Mouse (Mus musculus) CH12.LX (cell line): ENCODE measurements at regions not wholly inside any gene's neighbourhood (a gene's known extent, or its start where the extent isn't known, plus 50 kb on each side); places are given as distances from the start of the nearest gene placed in this dataset.

Experiments
- DNase-seq: peaks from one replicate; pipeline ENCODE4 v3.0.0-alpha.2; 2013; ENCODE audit errors: extremely low read depth
- H3K27ac ChIP-seq: 2 replicates; pipeline ENCODE4 v1.5.1; 2012; ENCODE audit warnings: low read depth, mild to moderate bottlenecking, control low read depth, moderate library complexity; ENCODE audit not compliant: insufficient read depth
- H3K27me3 ChIP-seq: replicated peaks from 2 replicates; pipeline ENCODE3; 2012; ENCODE audit warnings: inconsistent platforms
- H3K36me3 ChIP-seq, 2 experiments: replicated peaks in 1 of 2; 2 replicates each; pipeline versions ENCODE3 to v1.6.1; 2012; ENCODE audit warnings: inconsistent platforms in 1 of 2, low read length in 1 of 2, mild to moderate bottlenecking in 1 of 2, mixed read lengths in 1 of 2, moderate library complexity in 1 of 2; ENCODE audit not compliant: control insufficient read depth in 1 of 2, insufficient read depth in 1 of 2
- H3K4me1 ChIP-seq, 2 experiments: 2 replicates each; pipeline ENCODE4 v1.6.1; 2012; ENCODE audit warnings: inconsistent platforms in 1 of 2, moderate library complexity in 1 of 2; ENCODE audit not compliant: insufficient read depth in 2 of 2, control insufficient read depth in 1 of 2
- H3K4me2 ChIP-seq: 2 replicates; pipeline ENCODE4 v1.6.1; 2012; ENCODE audit warnings: low read depth, mild to moderate bottlenecking, control low read depth; ENCODE audit not compliant: poor library complexity, insufficient read depth, severe bottlenecking
- H3K4me3 ChIP-seq, 3 experiments: fragments of 150-350 bp in 1 of 3; sonication (generic) in 1 of 3; replicated peaks in 1 of 3; 2 replicates each; pipeline versions ENCODE3 to v1.5.1; 2011 to 2012; ENCODE audit warnings: low read depth in 2 of 3, low read length in 2 of 3, mild to moderate bottlenecking in 2 of 3, moderate library complexity in 2 of 3, control low read depth in 1 of 3, improper control_type of control experiment in 1 of 3, inconsistent platforms in 1 of 3, mixed read lengths in 1 of 3; ENCODE audit not compliant: poor library complexity in 1 of 3
- H3K79me2 ChIP-seq: replicated peaks from 2 replicates; pipeline ENCODE4 v1.6.1; 2012; ENCODE audit warnings: mild to moderate bottlenecking, moderate library complexity; ENCODE audit not compliant: control insufficient read depth, poor library complexity, insufficient read depth, severe bottlenecking; ENCODE audit errors: extremely low read depth
- H3K9ac ChIP-seq: 2 replicates; pipeline ENCODE4 v1.6.1; 2012; ENCODE audit warnings: low read depth, mild to moderate bottlenecking, control low read depth, moderate library complexity; ENCODE audit not compliant: insufficient read depth
- H3K9me3 ChIP-seq: replicated peaks from 2 replicates; pipeline ENCODE3; 2012; ENCODE audit warnings: low read length, inconsistent platforms, mixed read lengths
- BHLHE40 ChIP-seq: IDR thresholded peaks from 2 replicates; pipeline ENCODE4 v1.6.1; 2011; ENCODE audit warnings: mild to moderate bottlenecking, low read depth, low read length, improper control_type of control experiment
- CHD1 ChIP-seq: IDR thresholded peaks from 2 replicates; pipeline ENCODE4 v1.6.1; 2012; ENCODE audit warnings: low read depth, low read length, improper control_type of control experiment, inconsistent platforms
- CHD2 ChIP-seq: IDR thresholded peaks from 2 replicates; pipeline ENCODE4 v1.6.1; 2011; ENCODE audit warnings: low read length, improper control_type of control experiment
- CTCF ChIP-seq, 2 experiments: IDR thresholded peaks in 1 of 2; conservative IDR thresholded peaks in 1 of 2; 2 replicates each; pipeline ENCODE4 v1.5.1; 2011 to 2012; ENCODE audit warnings: low read depth in 2 of 2, low read length in 2 of 2, improper control_type of control experiment in 1 of 2, inconsistent platforms in 1 of 2, mild to moderate bottlenecking in 1 of 2, moderate library complexity in 1 of 2
- E2F4 ChIP-seq: IDR thresholded peaks from 2 replicates; pipeline ENCODE4 v1.6.1; 2011; ENCODE audit warnings: low read depth, low read length, improper control_type of control experiment; ENCODE audit not compliant: insufficient replicate concordance
- ELF1 ChIP-seq: IDR thresholded peaks from 2 replicates; pipeline ENCODE4 v1.6.1; 2014; ENCODE audit warnings: low read depth, mild to moderate bottlenecking, inconsistent platforms, low read length, improper control_type of control experiment
- ETS1 ChIP-seq: conservative IDR thresholded peaks from 2 replicates; pipeline ENCODE4 v1.6.1; 2012; ENCODE audit warnings: low read depth, mild to moderate bottlenecking, inconsistent platforms, low read length, improper control_type of control experiment, moderate library complexity
- IRF4 ChIP-seq: IDR thresholded peaks from 2 replicates; pipeline ENCODE4 v1.6.1; 2014; ENCODE audit warnings: low read depth, mild to moderate bottlenecking, inconsistent platforms, low read length, improper control_type of control experiment
- JUN ChIP-seq: IDR thresholded peaks from 2 replicates; pipeline ENCODE4 v1.6.1; 2011; ENCODE audit warnings: low read depth, mild to moderate bottlenecking, low read length, improper control_type of control experiment, moderate library complexity; ENCODE audit not compliant: insufficient read depth
- JUND ChIP-seq: conservative IDR thresholded peaks from 2 replicates; pipeline ENCODE4 v1.6.1; 2011; ENCODE audit warnings: low read depth, low read length, improper control_type of control experiment
- KAT2A ChIP-seq: IDR thresholded peaks from 2 replicates; pipeline ENCODE4 v1.6.1; 2012; ENCODE audit warnings: low read length, improper control_type of control experiment, inconsistent platforms; ENCODE audit not compliant: insufficient replicate concordance
- MAFK ChIP-seq: IDR thresholded peaks from 2 replicates; pipeline ENCODE4 v1.6.1; 2011; ENCODE audit warnings: low read length, improper control_type of control experiment; ENCODE audit not compliant: insufficient replicate concordance
- MAX ChIP-seq: IDR thresholded peaks from 2 replicates; pipeline ENCODE4 v1.6.1; 2011; ENCODE audit warnings: low read length, improper control_type of control experiment
- MEF2A ChIP-seq: IDR thresholded peaks from 2 replicates; pipeline ENCODE4 v1.6.1; 2014; ENCODE audit warnings: low read depth, mild to moderate bottlenecking, inconsistent platforms, low read length, improper control_type of control experiment, borderline replicate concordance
- MXI1 ChIP-seq: IDR thresholded peaks from 2 replicates; pipeline ENCODE4 v1.6.1; 2011; ENCODE audit warnings: mild to moderate bottlenecking, low read depth, low read length, improper control_type of control experiment
- MYC ChIP-seq: IDR thresholded peaks from 2 replicates; pipeline ENCODE4 v1.6.1; 2011; ENCODE audit warnings: low read depth, mild to moderate bottlenecking, improper control_type of control experiment, low read length
- NRF1 ChIP-seq: IDR thresholded peaks from 2 replicates; pipeline ENCODE4 v1.6.1; 2014; ENCODE audit warnings: low read depth, mild to moderate bottlenecking, inconsistent platforms, low read length, improper control_type of control experiment, moderate library complexity
- PAX5 ChIP-seq: IDR thresholded peaks from 2 replicates; pipeline ENCODE4 v1.6.1; 2012; ENCODE audit warnings: low read length, inconsistent platforms, mixed read lengths
- POLR2AphosphoS2 ChIP-seq: IDR thresholded peaks from 2 replicates; pipeline ENCODE4 v1.6.1; 2011; ENCODE audit warnings: low read depth, low read length, improper control_type of control experiment
- RAD21 ChIP-seq: IDR thresholded peaks from 2 replicates; pipeline ENCODE4 v1.6.1; 2011; ENCODE audit warnings: low read depth, mild to moderate bottlenecking, low read length, improper control_type of control experiment, moderate library complexity
- RCOR1 ChIP-seq: conservative IDR thresholded peaks from 2 replicates; pipeline ENCODE4 v1.6.1; 2012; ENCODE audit warnings: low read depth, mild to moderate bottlenecking, inconsistent platforms, low read length, improper control_type of control experiment
- SIN3A ChIP-seq: IDR thresholded peaks from 2 replicates; pipeline ENCODE4 v1.6.1; 2012; ENCODE audit warnings: low read length, improper control_type of control experiment, inconsistent platforms
- TCF12 ChIP-seq: IDR thresholded peaks from 2 replicates; pipeline ENCODE4 v1.6.1; 2014; ENCODE audit warnings: low read depth, mild to moderate bottlenecking, inconsistent platforms, low read length, improper control_type of control experiment
- USF2 ChIP-seq: conservative IDR thresholded peaks from 2 replicates; pipeline ENCODE4 v1.6.1; 2011; ENCODE audit warnings: low read depth, low read length, improper control_type of control experiment
- ZC3H11A ChIP-seq: IDR thresholded peaks from 2 replicates; pipeline ENCODE4 v1.6.1; 2012; ENCODE audit warnings: low read depth, mild to moderate bottlenecking, inconsistent platforms, low read length, improper control_type of control experiment
- ZNF384 ChIP-seq: IDR thresholded peaks from 2 replicates; pipeline ENCODE4 v1.6.1; 2012; ENCODE audit warnings: low read depth, low read length, improper control_type of control experiment, inconsistent platforms
- dilution Hi-C: fragments of 300-500 bp; cut with MboI; formaldehyde crosslinking; loops from 2 replicates; pipeline ENCODE4 v1.14.3; 2020; ENCODE audit warnings: low sequenced_read_pairs; ENCODE audit not compliant: extremely low pct_unique_long_range_greater_than_20kb, extremely low pct_ligation_motif_present
- in situ Hi-C: fragments of 300-500 bp; cut with MboI; formaldehyde crosslinking; loops from 3 replicates; pipeline ENCODE4 v1.14.3; 2019; ENCODE audit warnings: low sequenced_read_pairs, low pct_ligation_motif_present, low pct_unique_long_range_greater_than_20kb, mixed read lengths

- TF ChIP-seq PAX5: no peak
- no peak for TF ChIP-seq KAT2A
These were observed 88.6 kb upstream of the Ado start (continued) for GRCm38 (mm10) chr10:67637339-67637738.

- no peak for DNase-seq
- H3K79me2 ChIP-seq: no peaks in the 10 kb centered on the region
- H3K4me3 ChIP-seq: no peak overlapping the region
These were observed 87.8 kb upstream of the Ado start for GRCm38 (mm10) chr10:67636569-67636968.

DNA sequence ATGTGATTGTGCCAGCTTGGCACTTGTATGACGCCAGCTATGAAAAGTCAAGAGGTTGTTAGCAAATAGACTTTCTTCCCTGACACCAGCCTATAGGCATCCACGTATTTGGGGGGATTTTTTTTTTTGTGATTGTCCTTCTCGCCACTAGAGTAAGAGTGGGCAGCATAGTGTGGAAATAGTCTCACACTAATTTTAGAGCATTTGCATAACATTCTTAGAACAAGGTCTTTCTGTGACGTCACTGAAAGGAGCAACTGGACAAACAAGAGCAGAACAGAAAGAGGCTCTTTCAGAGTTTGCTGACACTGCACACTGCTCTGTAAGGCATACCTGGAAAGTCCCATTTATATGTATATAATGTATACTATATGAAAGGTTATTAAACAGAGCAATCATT lies 86.0 kb upstream of the Ado start:
- peaks cover 4 to 30% of the 10 kb centered on the region in 2 experiments for H3K4me1 ChIP-seq
- H3K9me3 ChIP-seq: peaks cover 8% of the 10 kb centered on the region
- H3K79me2 ChIP-seq: no peaks in the 10 kb centered on the region
- no peak for DNase-seq
- TF ChIP-seq BHLHE40 (no peak), E2F4 (no peak), CTCF (conservative IDR thresholded peaks at IDR 0.05 in 1 of 2, IDR thresholded peaks at IDR 0.05 in 1 of 2; ENCODE audit: low read depth in 2 of 2, low read length in 2 of 2) (no peak), MXI1 (no peak), POLR2AphosphoS2 (no peak), CHD2 (no peak), USF2 (no peak), RCOR1 (no peak), ETS1 (peak; percentile 49), MAX (no peak), ZNF384 (peak; percentile 42; the same call in 1 of the 2 replicates), JUN (no peak), PAX5 (no peak), MEF2A (peak; percentile 58; the same call in 1 of the 2 replicates), CHD1 (no peak), TCF12 (no peak), MAFK (peak; percentile 85), ZC3H11A (no peak), IRF4 (0 out of 2 replicates have a peak, but pooled peaks have one; percentile 5), ELF1 (no peak)
- H3K4me2 ChIP-seq: no peak overlapping the region
- H3K36me3 ChIP-seq: no peaks in the 10 kb centered on the region
- H3K27me3 ChIP-seq: no peaks in the 10 kb centered on the region
- no peak overlapping the region for H3K9ac ChIP-seq
- H3K4me3 ChIP-seq: no peak overlapping the region
- H3K27ac ChIP-seq: no peak overlapping the region
- in situ Hi-C loops: no loop called here
- dilution Hi-C loops: no loop called here

More at GRCm38 (mm10) chr10:67636569-67636968, 87.8 kb upstream of the Ado start:
- in situ Hi-C loops (no loop called here), dilution Hi-C loops (no loop called here)
- Histone ChIP-seq H3K36me3 (no peaks in the 10 kb centered on the region), H3K27ac (no peak overlapping the region), H3K4me2 (no peak overlapping the region), H3K9me3 (peaks cover 8% of the 10 kb centered on the region), H3K9ac (no peak overlapping the region), H3K27me3 (no peaks in the 10 kb centered on the region), H3K4me1 (peaks cover 4 to 23% of the 10 kb centered on the region in 2 experiments)
- TF ChIP-seq SIN3A (no peak), CHD1 (no peak), MYC (no peak), JUND (no peak), RCOR1 (no peak), RAD21 (no peak), ZNF384 (no peak), E2F4 (no peak), MXI1 (no peak), MAFK (no peak), NRF1 (no peak)
